Mouse (Mus musculus) layer of hippocampus, adult 11-12 months (tissue): ENCODE measurements around the gene Mtmr6.
A peak's percentile ranks its signal among the peaks of the same experiment; 100 is the strongest.
"Not testable (repeated sequence)": the region's sequence is repeated elsewhere in the genome, so short reads cannot be mapped to it uniquely, and the experiment has no call there.

Experiments
- DNase-seq: peaks from one replicate; pipeline ENCODE4 v3.0.0; 2022; ENCODE audit warnings: low spot score

The Mtmr6 gene

GRCm38 (mm10) chr14:60295531-60295930 lies 30.5 kb downstream of the Mtmr6 start:
- DNase-seq: no peak

GRCm38 (mm10) chr14:60300224-60300991 lies 35.4 kb downstream of the Mtmr6 start:
- peak; percentile 24 for DNase-seq

DNA sequence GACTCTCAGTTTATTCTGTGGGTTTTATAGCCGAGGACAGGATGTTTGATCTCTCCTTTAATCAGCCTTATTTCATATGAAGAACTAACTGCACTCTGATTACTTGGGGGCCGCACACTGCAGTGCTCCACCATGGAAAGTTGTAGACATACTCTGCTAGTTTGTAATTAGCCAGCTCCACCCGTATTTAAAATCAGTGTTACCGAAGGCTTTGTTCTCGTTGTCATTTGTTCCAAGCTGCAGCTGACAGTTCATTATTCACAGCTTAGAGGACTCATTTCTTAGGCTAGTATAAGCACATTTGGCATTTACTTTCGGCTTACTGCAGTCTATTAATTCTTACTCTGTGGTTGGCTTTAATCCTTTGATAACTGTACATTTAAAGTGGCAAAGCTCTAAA lies 36.0 kb downstream of the Mtmr6 start:
- no peak for DNase-seq

- no peak for DNase-seq
These were observed 37.4 kb downstream of the Mtmr6 start for GRCm38 (mm10) chr14:60302441-60302840.

DNA sequence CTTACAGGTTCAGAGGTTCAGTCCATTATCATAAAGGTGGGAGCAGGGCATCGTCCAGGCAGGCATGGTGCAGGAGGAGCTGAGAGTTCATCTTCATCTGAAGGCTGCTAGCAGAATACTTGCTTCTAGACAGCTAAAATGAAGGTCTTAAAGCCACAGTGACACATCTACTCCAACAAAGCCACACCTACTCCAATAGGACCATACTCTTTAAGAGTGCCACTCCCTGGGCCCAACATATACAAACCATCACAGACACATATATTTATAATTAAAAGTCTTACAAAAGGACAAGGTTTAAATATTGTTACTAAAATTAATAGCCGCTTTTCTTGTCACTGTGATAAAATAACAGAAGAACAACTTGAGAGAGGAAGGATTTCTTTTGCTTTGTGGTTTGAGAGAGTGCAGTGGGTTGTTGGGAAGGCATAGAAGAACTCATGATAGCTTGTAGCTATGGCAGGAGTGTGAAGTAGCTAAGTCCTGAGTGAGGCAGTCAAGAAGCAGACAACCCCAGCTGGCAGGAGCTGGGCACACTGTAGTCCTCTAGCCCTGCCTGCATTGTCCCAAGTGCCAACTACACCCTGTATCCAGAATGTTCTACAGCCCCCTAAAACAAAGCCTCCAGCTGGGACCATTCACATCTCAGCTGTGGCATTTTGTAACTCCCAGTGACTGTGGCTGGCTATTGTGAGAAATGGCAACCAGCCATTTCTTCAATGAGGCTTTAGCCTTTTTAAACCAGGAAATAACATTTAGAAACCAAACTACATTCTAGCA lies 39.6 kb downstream of the Mtmr6 start:
- DNase-seq: peak; percentile 36

DNA sequence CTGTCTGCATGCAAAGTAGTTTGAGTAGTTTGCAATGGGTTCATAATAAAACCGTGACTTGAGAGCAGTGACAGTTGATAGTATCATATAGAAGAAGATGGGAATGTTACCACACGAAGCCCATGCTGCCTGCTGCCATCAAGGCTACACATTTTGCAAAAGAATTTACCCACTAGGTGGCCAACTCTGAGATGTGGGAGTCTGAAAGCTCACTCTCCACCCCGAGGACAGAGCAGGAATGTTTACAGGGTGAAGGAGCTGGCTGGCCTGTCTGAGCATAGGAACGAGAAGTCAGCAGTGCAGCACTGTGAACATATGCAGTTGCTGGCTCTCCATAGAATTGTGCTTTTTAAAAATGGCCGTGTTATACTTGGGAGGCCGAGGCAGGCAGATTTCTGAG lies 43.1 kb downstream of the Mtmr6 start:
- no peak for DNase-seq

DNA sequence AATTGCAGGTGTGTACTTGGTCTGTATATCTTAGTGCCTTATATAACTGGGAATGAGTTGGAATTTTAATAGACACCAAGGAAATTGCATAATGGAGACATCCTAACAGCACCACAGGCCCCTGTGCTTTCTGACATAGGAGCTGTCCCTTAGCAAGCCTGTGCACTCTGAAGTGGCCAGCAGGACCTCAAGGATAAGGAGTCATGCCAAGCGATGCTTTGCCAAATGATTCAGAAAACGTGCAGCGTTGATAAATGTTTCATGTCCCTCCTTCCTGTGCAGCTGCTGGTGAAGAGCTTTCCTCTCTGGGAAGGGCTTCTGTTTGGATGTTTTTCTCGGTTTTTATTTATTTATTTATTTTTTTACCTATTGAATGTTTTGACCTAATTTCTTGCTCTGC lies 45.7 kb downstream of the Mtmr6 start:
- DNase-seq: no peak

DNA sequence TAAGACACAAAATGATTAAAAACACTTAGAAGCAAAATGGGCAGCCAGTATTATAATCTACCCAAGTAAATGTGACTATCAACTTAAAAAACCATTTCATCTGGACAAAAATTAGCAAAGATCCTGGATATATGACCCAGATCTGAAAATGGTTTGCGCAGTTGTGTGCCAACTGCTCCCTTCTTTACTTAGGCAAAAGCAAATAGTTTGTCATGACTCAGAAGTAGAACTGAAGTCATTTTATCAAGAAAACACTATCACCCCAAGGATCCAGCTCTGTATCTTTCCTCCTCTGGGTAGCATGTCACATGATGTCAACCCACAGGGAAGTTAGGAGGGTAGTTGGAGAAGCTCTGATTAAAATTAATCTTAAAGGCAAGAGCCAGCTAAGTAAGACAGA lies 54.2 kb downstream of the Mtmr6 start:
- no peak for DNase-seq

DNA sequence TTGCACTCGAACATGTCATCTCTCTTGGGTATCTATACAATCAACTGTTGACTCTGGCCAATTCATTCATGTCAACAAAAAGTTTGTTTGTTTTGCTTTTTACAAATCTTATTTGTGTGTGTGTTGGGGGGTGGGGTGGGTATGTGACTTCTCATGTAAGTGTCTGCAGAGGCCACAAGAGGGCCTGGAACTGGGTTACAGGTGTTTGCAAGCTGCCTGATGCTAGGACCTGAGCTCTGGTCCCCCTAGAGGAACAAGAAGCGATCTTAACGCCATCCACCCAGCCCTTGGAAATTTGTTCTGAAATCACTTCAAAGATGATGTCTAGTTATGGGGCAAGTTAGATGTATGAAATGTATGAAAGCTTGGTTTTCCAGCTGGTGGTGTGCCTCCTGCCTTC lies 55.8 kb downstream of the Mtmr6 start:
- no peak for DNase-seq

GRCm38 (mm10) chr14:60340001-60340400 lies 75.0 kb downstream of the Mtmr6 start:
- not testable (repeated sequence) for DNase-seq

DNA sequence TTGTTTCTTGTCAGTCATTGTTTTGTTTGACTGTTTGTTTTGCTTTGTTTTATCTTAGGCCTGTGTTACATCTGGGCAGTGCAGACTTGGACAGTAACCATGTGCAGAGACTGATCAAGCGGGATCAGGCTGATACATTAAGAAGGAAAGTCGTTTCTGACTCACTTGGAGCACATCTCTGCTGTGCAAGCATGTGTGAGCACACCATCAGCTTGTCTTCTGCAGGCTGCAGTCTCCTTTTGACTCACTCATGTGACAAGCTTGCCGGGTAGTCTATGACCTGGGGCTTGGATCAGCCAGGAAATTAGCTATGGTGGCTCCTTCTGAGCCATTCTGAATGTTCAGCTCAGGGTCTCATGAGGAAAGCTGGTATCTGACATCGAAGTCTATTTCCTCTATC lies 75.5 kb downstream of the Mtmr6 start:
- DNase-seq: no peak

GRCm38 (mm10) chr14:60345326-60345876 lies 80.4 kb downstream of the Mtmr6 start:
- DNase-seq: no peak
